Mouse (Mus musculus) urinary bladder, postnatal 36 days (tissue): ENCODE results near the gene Snai1.

ENCODE experiments used
- DNase-seq, 2 experiments: peaks; one replicate each; pipeline ENCODE4 v3.0.0; 2022; ENCODE audit warnings: low spot score in 2 of 2, mixed read lengths in 1 of 2

The Snai1 gene

DNA sequence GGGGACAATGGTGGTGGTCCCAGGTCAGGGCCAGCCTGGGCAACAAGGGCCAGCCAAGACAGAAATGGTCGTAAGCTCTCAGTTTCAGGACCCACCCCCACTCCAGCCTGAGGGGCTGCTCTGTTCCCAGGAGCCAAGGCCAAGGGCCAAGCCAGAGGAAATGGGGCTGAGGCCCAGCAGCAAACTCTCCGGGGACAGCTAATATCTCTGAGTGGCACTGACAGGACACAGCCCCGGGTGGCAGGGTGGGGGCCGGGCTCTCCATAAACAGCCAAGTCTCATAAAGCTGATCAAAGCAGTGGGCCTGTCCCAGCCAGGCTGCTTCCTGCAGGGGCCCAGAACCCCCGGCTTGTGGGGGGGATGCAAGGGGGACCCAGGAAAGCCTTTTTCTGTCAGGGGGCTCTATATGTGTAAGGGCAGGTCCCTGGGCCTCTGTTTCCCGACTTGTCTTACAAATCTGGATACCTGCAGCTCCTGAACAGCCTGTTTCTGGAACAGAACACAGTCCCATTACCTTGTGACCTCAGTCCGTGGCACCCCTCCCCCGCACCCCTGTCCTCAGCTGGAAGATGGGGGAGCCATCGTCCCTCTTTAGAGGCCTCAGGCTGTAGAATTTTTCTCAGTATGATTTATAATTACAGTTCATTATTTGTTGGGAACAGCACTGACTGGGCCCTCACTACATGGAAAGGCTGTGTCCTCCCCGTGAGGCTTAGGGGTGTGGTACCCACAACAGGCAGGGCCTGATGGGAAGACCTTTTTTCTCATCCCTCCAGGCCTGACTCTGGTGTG, 45.4 kb downstream of the Snai1 start:
- no peak for DNase-seq

- DNase-seq, result no peak
Observed at GRCm38 (mm10) chr2:167585273-167585672, 47.3 kb downstream of the Snai1 start.

DNA sequence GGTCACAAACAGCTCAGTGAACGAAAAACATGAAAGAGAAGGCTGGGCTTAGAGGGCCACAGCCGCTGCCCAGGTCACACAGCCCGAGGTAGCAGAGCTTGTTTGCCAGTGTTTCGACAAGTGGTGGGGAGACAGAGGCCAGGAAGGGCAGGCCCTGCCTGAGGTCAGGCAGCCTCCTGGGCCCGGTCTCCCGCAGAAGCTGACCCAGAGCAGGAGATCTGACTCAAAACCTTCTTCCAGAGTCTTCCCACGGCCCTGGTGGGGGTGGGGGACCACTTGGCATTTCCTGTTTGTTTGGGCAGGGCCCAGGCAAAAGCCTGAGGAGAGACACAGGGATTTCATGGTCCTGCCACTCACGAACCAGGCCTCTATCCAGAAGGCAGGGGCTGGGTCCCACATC, 48.0 kb downstream of the Snai1 start:
- peak in 1 of 2 experiments; percentile 45 for DNase-seq

GRCm38 (mm10) chr2:167586976-167587375, 49.0 kb downstream of the Snai1 start:
- DNase-seq, result no peak

- peak in 1 of 2 experiments; percentile 44 for DNase-seq
Observed at GRCm38 (mm10) chr2:167588774-167589577, 51.0 kb downstream of the Snai1 start.
